ENCODE assay signal across 23 mouse cellular contexts in the genomic region with DNA sequence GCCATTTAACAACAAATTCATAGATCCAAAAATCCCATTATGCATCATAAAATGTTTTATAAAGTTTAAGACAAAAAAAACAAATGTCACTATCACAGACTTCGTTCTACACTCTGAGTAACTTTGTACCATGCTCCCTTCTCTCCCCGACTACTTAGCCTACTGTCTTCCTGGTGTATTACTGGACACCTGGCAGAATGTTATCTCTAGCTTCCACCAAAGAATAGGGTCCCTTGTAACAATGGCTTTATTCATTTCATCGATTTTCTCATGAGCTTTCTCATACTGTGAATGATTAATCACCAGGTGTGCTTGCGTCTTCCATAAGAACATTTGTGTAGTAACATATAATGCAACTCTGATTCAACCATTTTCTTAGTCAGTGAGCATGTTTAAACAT.
"Had no signal": no experiment of that assay in that cellular context is flagged by ENCODE, and none has a peak within 500 bp of the region (broad histone marks: within the 10 kb centered on the region; RNA-seq: fewer than 3 reads in every experiment).

No protein-coding gene starts in this region.

- H3K27ac ChIP-seq: heart, embryonic 10.5 days; hindbrain, embryonic 13.5 days; hindbrain, embryonic 15.5 days; hindbrain, postnatal 0 days; kidney, embryonic 15.5 days; kidney, postnatal 0 days; layer of hippocampus, adult 2 months; left cerebral cortex, adult 2 months; limb, embryonic 13.5 days; limb, embryonic 15.5 days; liver, embryonic 12.5 days; liver, embryonic 14.5 days had no signal

- H3K4me1 ChIP-seq: heart, embryonic 10.5 days; heart, embryonic 12.5 days; hindbrain, embryonic 13.5 days; hindbrain, embryonic 15.5 days; limb, embryonic 15.5 days; liver, embryonic 12.5 days had no signal

- H3K9ac ChIP-seq: heart, embryonic 12.5 days; hindbrain, embryonic 13.5 days; hindbrain, embryonic 15.5 days; kidney, embryonic 15.5 days; limb, embryonic 13.5 days; limb, embryonic 15.5 days; liver, embryonic 12.5 days; liver, embryonic 14.5 days had no signal

- H3K27me3 ChIP-seq: heart, embryonic 12.5 days; hindbrain, embryonic 13.5 days; hindbrain, embryonic 15.5 days; kidney, embryonic 15.5 days; limb, embryonic 13.5 days; limb, embryonic 15.5 days; liver, embryonic 12.5 days had no signal

- DNase-seq: gastrocnemius, postnatal 10 days; gastrocnemius, postnatal 36 days; heart, postnatal 4 days; kidney, adult 11 months; kidney, adult 2 months; kidney, adult 9 months; kidney, postnatal 14 days; kidney, postnatal 36 days; left cerebral cortex, postnatal 4 days had no signal

- ATAC-seq: forebrain, embryonic 16.5 days; hindbrain, postnatal 0 days; liver, embryonic 12.5 days had no signal

- H3K9me3 ChIP-seq: heart, embryonic 10.5 days; heart, embryonic 12.5 days; hindbrain, embryonic 13.5 days; hindbrain, embryonic 15.5 days; kidney, embryonic 15.5 days; limb, embryonic 13.5 days; limb, embryonic 15.5 days; liver, embryonic 12.5 days had no signal

- H3K36me3 ChIP-seq: heart, embryonic 10.5 days; heart, embryonic 12.5 days; hindbrain, embryonic 13.5 days; hindbrain, embryonic 15.5 days; kidney, embryonic 15.5 days; limb, embryonic 13.5 days; limb, embryonic 15.5 days; liver, embryonic 12.5 days had no signal

- H3K4me2 ChIP-seq: heart, embryonic 12.5 days; hindbrain, embryonic 13.5 days; hindbrain, embryonic 15.5 days; kidney, embryonic 15.5 days; limb, embryonic 13.5 days; limb, embryonic 15.5 days; liver, embryonic 12.5 days had no signal

- H3K4me3 ChIP-seq: heart, embryonic 10.5 days; heart, embryonic 12.5 days; hindbrain, embryonic 13.5 days; hindbrain, embryonic 15.5 days; kidney, embryonic 15.5 days; layer of hippocampus, adult 2 months; left cerebral cortex, adult 2 months; limb, embryonic 13.5 days; limb, embryonic 15.5 days; liver, embryonic 12.5 days had no signal
